Mouse (Mus musculus) spleen, adult 2 months (tissue): ENCODE measurements around the gene Kcne1.

Experiments
- CTCF ChIP-seq: fragments of 200-500 bp; IDR thresholded peaks from 2 replicates; pipeline ENCODE4 v1.5.1; 2011; ENCODE audit warnings: mild to moderate bottlenecking, inconsistent platforms; ENCODE audit not compliant: insufficient read depth, insufficient read length, insufficient replicate concordance; ENCODE audit errors: extremely low read depth
- POLR2A ChIP-seq: fragments of 200-500 bp; IDR thresholded peaks from 2 replicates; pipeline ENCODE4 v1.6.1; 2011; ENCODE audit warnings: low read depth, low read length, inconsistent platforms

DNA sequence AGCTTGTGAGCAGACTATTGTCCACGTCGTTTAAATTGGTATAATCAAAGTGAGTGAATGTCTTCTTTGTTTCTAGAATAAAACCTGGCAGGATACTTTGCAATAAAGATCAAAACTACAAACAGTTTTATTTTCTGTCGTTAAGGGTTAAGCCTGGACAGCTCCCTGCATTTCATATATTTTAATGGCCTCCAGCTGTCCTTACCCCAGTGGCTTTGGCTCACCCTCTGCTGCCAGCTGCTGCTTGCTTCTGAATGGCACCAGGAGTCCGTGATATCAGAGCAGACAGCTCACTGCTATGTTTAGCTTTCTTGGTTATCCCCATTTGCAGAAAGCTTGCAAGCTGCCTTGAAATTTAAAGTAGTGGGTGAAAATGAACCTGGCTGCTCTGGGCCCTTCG, 57.3 kb downstream of the Kcne1 start:
- TF ChIP-seq CTCF: no peak
- no peak for TF ChIP-seq POLR2A
